Mouse (Mus musculus): ENCODE results near the gene 1700007K13Rik. TPM values are rescaled to one million over a fixed set of nuclear protein-coding genes. Genes with fewer than 3 reads are reported as not detected.

The 1700007K13Rik gene
- total and polyA plus RNA-seq, 3 experiments: 0.74 to 0.98 TPM; not detected in 1

- Histone ChIP-seq H3K9me3 (replicated peaks; ENCODE audit: low read length) (no peaks in the 10 kb centered on the region), H3K4me2 (ENCODE audit: insufficient read depth, low read depth, poor library complexity, severe bottlenecking) (no peak overlapping the region), H3K79me2 (replicated peaks; ENCODE audit: control insufficient read depth, extremely low read depth, insufficient read depth, poor library complexity, severe bottlenecking) (no peaks in the 10 kb centered on the region), H3K4me1 (ENCODE audit: control insufficient read depth in 1 of 2, insufficient read depth in 2 of 2) (no peaks in the 10 kb centered on the region; a peak in 1 of 4 replicates), H3K27me3 (replicated peaks) (peaks cover 86% of the 10 kb centered on the region), H3K27ac (ENCODE audit: insufficient read depth, low read depth) (no peak overlapping the region), H3K4me3 (replicated peaks in 1 of 3; ENCODE audit: low read depth in 2 of 3, low read length in 2 of 3, poor library complexity in 1 of 3) (no peak overlapping the region), H3K9ac (ENCODE audit: insufficient read depth, low read depth) (no peak overlapping the region), H3K36me3 (replicated peaks in 1 of 2; ENCODE audit: control insufficient read depth in 1 of 2, insufficient read depth in 1 of 2, low read length in 1 of 2) (no peaks in the 10 kb centered on the region)
- in situ Hi-C loops (cut with MboI; ENCODE audit: low pct_ligation_motif_present, low pct_unique_long_range_greater_than_20kb, low sequenced_read_pairs) (no loop called here), dilution Hi-C loops (cut with MboI; ENCODE audit: extremely low pct_ligation_motif_present, extremely low pct_unique_long_range_greater_than_20kb, low sequenced_read_pairs) (no loop called here)
- TF ChIP-seq ETS1 (conservative IDR thresholded peaks at IDR 0.05; ENCODE audit: low read depth, low read length) (no peak), IRF4 (IDR thresholded peaks at IDR 0.05; ENCODE audit: low read depth, low read length) (no peak), TCF12 (IDR thresholded peaks at IDR 0.05; ENCODE audit: low read depth, low read length) (no peak), MAZ (IDR thresholded peaks at IDR 0.05; ENCODE audit: low read depth, low read length) (no peak), JUND (conservative IDR thresholded peaks at IDR 0.05; ENCODE audit: low read depth, low read length) (no peak), ZC3H11A (IDR thresholded peaks at IDR 0.05; ENCODE audit: low read depth, low read length) (no peak), NRF1 (IDR thresholded peaks at IDR 0.05; ENCODE audit: low read depth, low read length) (no peak), JUN (IDR thresholded peaks at IDR 0.05; ENCODE audit: insufficient read depth, low read depth, low read length) (no peak), E2F4 (IDR thresholded peaks at IDR 0.05; ENCODE audit: insufficient replicate concordance, low read depth, low read length) (no peak), POLR2A (IDR thresholded peaks at IDR 0.05; ENCODE audit: low read depth, low read length) (no peak), RCOR1 (conservative IDR thresholded peaks at IDR 0.05; ENCODE audit: low read depth, low read length) (no peak)
- DNase-seq (ENCODE audit: extremely low read depth): no peak
Observed at GRCm38 (mm10) chr2:28504676-28505075, 38.5 kb upstream of the 1700007K13Rik start.

DNA sequence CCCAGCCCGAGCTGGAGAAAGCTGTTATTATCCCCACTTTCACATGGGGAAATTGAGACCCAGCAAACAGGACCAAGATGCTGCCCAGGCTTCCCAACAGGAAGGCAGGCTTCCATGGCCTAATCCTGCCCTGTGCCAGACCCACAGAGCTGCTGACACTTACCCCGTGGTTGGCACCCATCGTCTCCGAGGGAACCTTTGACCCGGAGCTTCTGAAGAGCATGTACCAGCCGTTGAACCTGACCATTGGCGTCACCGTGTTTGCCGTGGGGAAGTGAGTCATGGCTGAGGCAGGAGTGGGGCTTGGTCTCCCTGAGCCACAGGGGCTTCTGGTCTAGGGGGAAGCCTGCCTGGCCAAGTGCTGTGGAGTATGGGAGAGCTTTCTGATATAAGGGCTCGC lies 36.9 kb upstream of the 1700007K13Rik start:
- Histone ChIP-seq H3K9ac (ENCODE audit: insufficient read depth, low read depth) (no peak overlapping the region), H3K27ac (ENCODE audit: insufficient read depth, low read depth) (no peak overlapping the region), H3K4me3 (replicated peaks in 1 of 3; ENCODE audit: low read depth in 2 of 3, low read length in 2 of 3, poor library complexity in 1 of 3) (no peak overlapping the region), H3K4me1 (ENCODE audit: control insufficient read depth in 1 of 2, insufficient read depth in 2 of 2) (peaks cover 0 to 4% of the 10 kb centered on the region in 2 experiments; a peak in 3 of 4 replicates), H3K9me3 (replicated peaks; ENCODE audit: low read length) (no peaks in the 10 kb centered on the region), H3K4me2 (ENCODE audit: insufficient read depth, low read depth, poor library complexity, severe bottlenecking) (no peak overlapping the region), H3K27me3 (replicated peaks) (peaks cover 78% of the 10 kb centered on the region), H3K36me3 (replicated peaks in 1 of 2; ENCODE audit: control insufficient read depth in 1 of 2, insufficient read depth in 1 of 2, low read length in 1 of 2) (no peaks in the 10 kb centered on the region), H3K79me2 (replicated peaks; ENCODE audit: control insufficient read depth, extremely low read depth, insufficient read depth, poor library complexity, severe bottlenecking) (no peaks in the 10 kb centered on the region)
- DNase-seq (ENCODE audit: extremely low read depth): no peak
- in situ Hi-C loops (cut with MboI; ENCODE audit: low pct_ligation_motif_present, low pct_unique_long_range_greater_than_20kb, low sequenced_read_pairs): no loop called here
- no peak for TF ChIP-seq ZKSCAN1 (IDR thresholded peaks at IDR 0.05; ENCODE audit: borderline replicate concordance, low read depth, low read length)
- dilution Hi-C loops (cut with MboI; ENCODE audit: extremely low pct_ligation_motif_present, extremely low pct_unique_long_range_greater_than_20kb, low sequenced_read_pairs): no loop called here

- H3K4me1 ChIP-seq (ENCODE audit: control insufficient read depth in 1 of 2, insufficient read depth in 2 of 2): peaks cover 0 to 15% of the 10 kb centered on the region in 2 experiments; a peak in 3 of 4 replicates
- H3K27ac ChIP-seq (ENCODE audit: insufficient read depth, low read depth): no peak overlapping the region
- in situ Hi-C loops (cut with MboI; ENCODE audit: low pct_ligation_motif_present, low pct_unique_long_range_greater_than_20kb, low sequenced_read_pairs) (no loop called here), dilution Hi-C loops (cut with MboI; ENCODE audit: extremely low pct_ligation_motif_present, extremely low pct_unique_long_range_greater_than_20kb, low sequenced_read_pairs) (no loop called here)
- H3K9ac ChIP-seq (ENCODE audit: insufficient read depth, low read depth): no peak overlapping the region
- no peaks in the 10 kb centered on the region for H3K36me3 ChIP-seq (replicated peaks in 1 of 2; ENCODE audit: control insufficient read depth in 1 of 2, insufficient read depth in 1 of 2, low read length in 1 of 2)
- TF ChIP-seq ZKSCAN1 (IDR thresholded peaks at IDR 0.05; ENCODE audit: borderline replicate concordance, low read depth, low read length): no peak
- no peak for TF ChIP-seq ZNF384 (IDR thresholded peaks at IDR 0.05; ENCODE audit: low read depth, low read length)
- no peak for TF ChIP-seq MAZ (IDR thresholded peaks at IDR 0.05; ENCODE audit: low read depth, low read length)
- TF ChIP-seq CHD1 (IDR thresholded peaks at IDR 0.05; ENCODE audit: low read depth, low read length): no peak
- no peak for TF ChIP-seq KAT2A (IDR thresholded peaks at IDR 0.05; ENCODE audit: insufficient replicate concordance, low read length)
- TF ChIP-seq SIN3A (IDR thresholded peaks at IDR 0.05; ENCODE audit: low read length): no peak
- no peak for TF ChIP-seq MXI1 (IDR thresholded peaks at IDR 0.05; ENCODE audit: low read depth, low read length)
- TF ChIP-seq CTCF (conservative IDR thresholded peaks at IDR 0.05 in 1 of 2, IDR thresholded peaks at IDR 0.05 in 1 of 2; ENCODE audit: low read depth in 2 of 2, low read length in 2 of 2): no peak
- TF ChIP-seq E2F4 (IDR thresholded peaks at IDR 0.05; ENCODE audit: insufficient replicate concordance, low read depth, low read length): no peak
- no peak for TF ChIP-seq MAX (IDR thresholded peaks at IDR 0.05; ENCODE audit: low read length)
- TF ChIP-seq TBP (conservative IDR thresholded peaks at IDR 0.05; ENCODE audit: low read depth, low read length): no peak
- no peak for TF ChIP-seq NELFE (IDR thresholded peaks at IDR 0.05; ENCODE audit: low read depth, low read length)
- TF ChIP-seq BHLHE40 (IDR thresholded peaks at IDR 0.05; ENCODE audit: low read depth, low read length): no peak
- TF ChIP-seq EP300 (IDR thresholded peaks at IDR 0.05; ENCODE audit: low read length): no peak
- TF ChIP-seq MAFK (IDR thresholded peaks at IDR 0.05; ENCODE audit: insufficient replicate concordance, low read length): no peak
- no peak for TF ChIP-seq SMC3 (IDR thresholded peaks at IDR 0.05; ENCODE audit: low read depth, low read length)
- no peaks in the 10 kb centered on the region for H3K79me2 ChIP-seq (replicated peaks; ENCODE audit: control insufficient read depth, extremely low read depth, insufficient read depth, poor library complexity, severe bottlenecking)
- no peak overlapping the region for H3K4me3 ChIP-seq (replicated peaks in 1 of 3; ENCODE audit: low read depth in 2 of 3, low read length in 2 of 3, poor library complexity in 1 of 3)
- H3K4me2 ChIP-seq (ENCODE audit: insufficient read depth, low read depth, poor library complexity, severe bottlenecking): no peak overlapping the region
- H3K9me3 ChIP-seq (replicated peaks; ENCODE audit: low read length): peaks cover 3% of the 10 kb centered on the region
- H3K27me3 ChIP-seq (replicated peaks): peaks cover 60% of the 10 kb centered on the region
- DNase-seq (ENCODE audit: extremely low read depth): no peak
Observed at GRCm38 (mm10) chr2:28498431-28498830, 32.3 kb upstream of the 1700007K13Rik start.

All from CH12.LX (cell line).